Mouse (Mus musculus): ENCODE results near the gene Isca2.

The Isca2 gene

DNA sequence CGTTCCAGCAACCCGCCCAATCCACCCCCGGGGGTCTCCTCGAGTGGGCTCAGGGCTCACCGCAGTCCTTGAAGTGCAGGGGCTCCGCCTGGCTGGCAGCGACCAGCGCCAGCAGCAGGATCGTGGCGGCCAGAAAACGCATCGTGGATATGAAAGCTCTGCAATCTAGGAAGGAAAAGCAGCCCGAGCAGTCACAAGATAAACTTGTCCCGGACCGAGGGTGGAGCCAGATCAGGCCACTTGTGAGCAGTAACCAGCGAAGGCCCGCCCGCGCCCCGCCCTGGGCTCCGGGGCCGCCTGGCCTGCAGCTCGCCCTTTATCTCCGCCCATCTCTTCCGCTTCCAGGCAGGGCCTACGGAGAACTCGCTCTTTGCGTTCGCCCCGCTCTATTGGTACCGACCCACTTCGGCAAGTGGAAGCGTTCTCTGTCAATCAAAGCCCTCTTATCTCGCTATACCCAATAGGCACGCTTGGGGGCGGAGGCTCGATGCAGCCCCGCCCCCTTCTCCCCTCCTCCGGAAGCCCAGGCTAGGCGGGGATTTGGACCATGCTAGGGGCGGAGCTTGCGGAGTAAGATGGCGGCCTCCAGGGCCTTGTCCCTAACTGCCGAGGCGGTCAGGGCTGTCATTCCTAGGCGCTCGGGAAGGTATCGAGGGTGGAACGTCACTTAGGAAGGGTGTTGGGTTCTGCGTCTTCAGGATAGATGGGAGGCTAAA is at the start of gene Isca2, which contains the start of gene Npc2:
TSS of gene Isca2 (plus strand) at position 526 of the 716 bp plus-strand sequence.
TSS of gene Npc2 (minus strand) at position 427 of the 716 bp plus-strand sequence.
- in situ Hi-C loops (cut with MboI, MseI), result loop anchor here in 1 of 2 experiments (10.0 kb wide), 2 partner anchors 452 to 822 kb away; partner anchors contain the start of gene Jdp2

GRCm38 (mm10) chr12:84726391-84726790 is 46.7 kb upstream of the Isca2 start:
- in situ Hi-C loops (cut with MboI, MseI), result no loop called here

GRCm38 (mm10) chr12:84726986-84727385 is 46.1 kb upstream of the Isca2 start:
- in situ Hi-C loops (cut with MboI, MseI), result no loop called here

GRCm38 (mm10) chr12:84727434-84727833 is 45.6 kb upstream of the Isca2 start:
- in situ Hi-C loops (cut with MboI, MseI), result no loop called here

GRCm38 (mm10) chr12:84728421-84728820 is 44.6 kb upstream of the Isca2 start:
- in situ Hi-C loops (cut with MboI, MseI), result no loop called here

GRCm38 (mm10) chr12:84733366-84733765 is 39.7 kb upstream of the Isca2 start:
- in situ Hi-C loops (cut with MboI, MseI), result no loop called here

DNA sequence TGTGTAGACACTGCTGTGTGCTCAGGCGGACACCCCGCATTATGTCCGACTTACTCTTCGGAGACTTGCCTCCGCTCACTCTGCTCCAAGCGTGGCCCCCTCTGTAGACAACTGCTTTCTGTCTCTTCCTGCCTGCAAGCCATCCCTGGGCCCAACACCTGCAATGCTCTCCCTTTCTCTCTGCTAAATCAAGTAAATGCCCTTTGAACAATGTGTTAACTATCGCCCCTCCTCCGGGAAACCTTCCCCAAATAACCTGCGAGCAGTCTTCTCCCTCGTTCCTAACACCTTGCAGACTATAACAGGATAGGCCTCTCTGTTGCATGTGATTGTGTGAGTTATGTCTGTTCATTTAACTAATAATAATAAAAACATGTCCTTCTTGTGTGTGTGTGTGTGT is 29.6 kb upstream of the Isca2 start:
- in situ Hi-C loops (cut with MboI, MseI), result no loop called here

- in situ Hi-C loops (cut with MboI, MseI), result no loop called here
Observed at GRCm38 (mm10) chr12:84745700-84746099, 27.4 kb upstream of the Isca2 start.

DNA sequence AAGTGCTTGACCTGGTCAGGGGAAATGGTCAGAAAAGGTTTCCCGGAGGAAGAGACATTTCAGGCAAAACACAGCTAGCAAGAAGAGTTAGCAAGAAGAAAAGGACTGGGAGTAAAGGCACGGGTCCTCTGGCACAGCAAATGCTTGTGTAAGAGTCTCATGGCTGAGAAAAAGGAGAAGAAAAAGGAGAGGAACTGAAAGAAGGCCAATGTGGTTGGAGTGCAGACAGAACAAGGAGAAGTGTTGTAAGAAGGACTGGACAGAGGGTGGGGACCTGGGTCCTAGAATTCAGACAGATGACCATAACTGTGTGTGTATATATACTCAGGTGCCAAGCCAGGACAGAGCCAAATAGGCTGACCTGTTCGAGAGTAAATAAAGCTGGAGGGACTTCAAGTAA is 24.9 kb upstream of the Isca2 start:
- in situ Hi-C loops (cut with MboI, MseI), result no loop called here

DNA sequence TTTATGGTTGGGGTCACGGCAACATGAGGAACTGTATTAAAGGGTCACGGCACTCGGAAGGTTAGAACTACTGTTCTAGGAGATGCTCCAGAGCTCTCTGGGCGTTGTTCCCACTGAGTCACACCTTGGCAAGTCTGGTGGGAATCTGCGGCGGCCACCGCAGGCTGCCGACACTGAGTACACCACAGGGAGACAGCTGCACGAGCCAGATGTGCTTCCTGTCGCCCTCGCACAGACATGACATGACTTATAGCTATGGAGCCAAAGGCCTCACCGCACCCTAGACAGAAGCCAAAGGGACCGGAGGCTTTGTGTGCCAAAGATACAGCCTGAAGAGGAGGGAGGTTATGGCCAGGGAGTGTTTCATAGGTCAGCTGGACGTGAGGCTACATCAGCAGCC is 22.4 kb upstream of the Isca2 start:
- in situ Hi-C loops (cut with MboI, MseI), result loop anchor here (5.0 kb wide), 2 partner anchors 93 to 98 kb away; no protein-coding TSS in a partner anchor

DNA sequence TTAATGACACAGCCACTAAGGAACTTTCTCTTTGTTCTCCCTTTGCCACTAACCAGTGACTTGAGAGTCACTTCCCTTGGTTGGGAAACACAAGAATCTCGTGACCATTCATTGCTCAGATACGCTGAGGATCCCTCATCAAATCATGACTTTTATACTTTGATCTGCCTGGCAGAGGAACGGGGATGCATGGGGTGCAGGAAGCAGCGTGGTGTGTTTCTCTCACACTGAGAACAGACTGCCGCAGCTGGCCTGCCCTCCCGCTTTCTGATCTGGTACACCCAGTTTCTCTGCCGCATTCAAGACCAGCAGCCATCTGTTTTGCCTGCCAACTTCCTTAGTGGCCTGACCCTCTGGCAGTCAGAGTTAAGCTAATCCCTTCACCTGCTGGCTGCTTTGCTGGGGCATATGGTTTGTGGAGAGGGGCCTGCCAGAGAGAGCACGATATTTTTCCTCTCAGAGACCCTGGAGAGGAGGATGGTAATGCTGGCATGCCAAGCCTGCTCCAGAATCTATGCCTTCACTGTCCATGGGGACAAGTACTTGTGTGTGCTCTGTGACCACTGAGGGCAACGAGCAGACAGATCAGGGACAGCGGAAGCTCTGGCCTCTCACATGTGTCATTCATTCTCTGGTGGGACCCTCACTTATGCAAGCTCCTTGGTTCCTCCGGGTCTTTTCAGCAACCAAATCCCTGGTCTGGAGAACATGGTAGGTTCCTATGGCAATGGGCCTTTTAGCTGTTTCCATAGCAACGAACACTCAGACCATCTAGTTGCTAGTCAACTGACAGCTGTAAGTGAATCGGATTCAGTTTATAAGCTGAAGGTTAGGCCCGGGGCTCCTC is 20.7 kb upstream of the Isca2 start:
- in situ Hi-C loops (cut with MboI, MseI), result loop anchor here (5.0 kb wide), 2 partner anchors 95 to 100 kb away; no protein-coding TSS in a partner anchor

DNA sequence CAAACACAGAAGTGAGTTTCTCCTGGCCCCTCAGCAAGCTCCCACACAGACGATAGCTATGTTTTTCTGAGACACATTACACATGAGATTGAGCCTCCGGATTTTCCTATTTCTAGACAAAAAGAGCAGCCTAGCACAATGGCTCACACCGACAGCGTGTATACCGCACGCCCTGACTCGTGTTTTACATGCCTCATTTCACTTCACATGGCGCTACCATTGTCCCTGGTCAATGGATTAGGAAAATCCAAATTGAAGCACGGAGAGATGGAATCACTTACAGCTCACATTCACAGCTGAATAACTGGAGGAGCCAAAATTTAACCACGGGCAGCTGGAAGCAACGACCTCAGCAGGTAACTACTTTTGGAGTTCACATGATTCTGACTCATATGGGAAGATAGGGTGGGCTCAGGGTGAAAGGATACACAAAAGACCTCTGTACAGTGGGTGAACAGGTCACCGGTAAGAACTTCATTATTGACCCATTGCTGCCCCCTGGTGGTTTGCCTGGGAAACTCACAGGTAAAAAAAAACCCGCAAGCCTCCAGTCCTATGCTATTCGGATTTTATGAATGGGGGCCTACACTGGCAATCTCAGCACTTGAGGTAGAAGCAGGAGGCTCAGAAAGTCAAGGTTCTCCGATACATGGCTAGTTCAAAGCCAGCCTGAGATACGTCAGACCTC is 17.9 kb upstream of the Isca2 start:
- in situ Hi-C loops (cut with MboI, MseI), result no loop called here

DNA sequence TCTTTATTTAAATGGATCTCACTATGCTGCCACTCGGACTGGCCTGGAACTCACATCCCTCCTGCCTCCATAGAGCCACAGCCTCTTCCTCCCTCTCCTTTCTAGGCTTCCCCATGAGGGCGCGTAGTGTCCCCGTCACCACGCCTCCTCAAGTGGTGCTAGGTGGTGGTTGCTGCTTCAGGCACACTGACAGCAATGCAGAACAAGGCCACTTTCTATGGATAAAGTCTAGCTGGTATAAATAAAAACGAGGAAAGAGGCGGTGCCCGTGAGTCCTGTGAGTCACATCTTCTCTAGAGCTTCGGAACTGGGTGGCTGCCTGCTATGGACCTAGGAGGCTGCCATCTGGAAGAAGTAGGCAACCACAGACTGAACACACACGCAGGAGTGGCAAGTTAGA is 17.0 kb upstream of the Isca2 start:
- in situ Hi-C loops (cut with MboI, MseI), result no loop called here

DNA sequence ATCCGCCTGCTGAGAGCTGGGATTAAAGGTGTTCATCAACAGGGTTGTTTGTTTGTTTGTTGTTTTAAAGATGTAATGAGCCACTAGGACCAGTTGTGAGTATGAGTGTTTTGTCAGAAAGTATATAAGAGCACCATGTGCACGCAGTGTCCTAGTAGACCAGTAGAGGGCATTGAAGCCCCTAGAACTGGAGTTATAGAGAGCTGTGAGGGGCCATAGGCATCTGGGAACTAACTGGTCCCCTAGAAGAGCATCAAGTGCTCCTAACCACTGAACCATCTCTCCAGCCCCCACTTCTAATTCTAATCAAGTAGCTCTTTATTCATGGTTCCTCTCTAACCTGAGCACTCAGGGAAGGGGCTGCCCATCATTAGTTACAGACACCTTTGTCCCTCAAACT is 14.0 kb upstream of the Isca2 start:
- in situ Hi-C loops (cut with MboI, MseI), result no loop called here

- in situ Hi-C loops (cut with MboI, MseI), result no loop called here
Observed at GRCm38 (mm10) chr12:84762532-84762931, 10.5 kb upstream of the Isca2 start.

DNA sequence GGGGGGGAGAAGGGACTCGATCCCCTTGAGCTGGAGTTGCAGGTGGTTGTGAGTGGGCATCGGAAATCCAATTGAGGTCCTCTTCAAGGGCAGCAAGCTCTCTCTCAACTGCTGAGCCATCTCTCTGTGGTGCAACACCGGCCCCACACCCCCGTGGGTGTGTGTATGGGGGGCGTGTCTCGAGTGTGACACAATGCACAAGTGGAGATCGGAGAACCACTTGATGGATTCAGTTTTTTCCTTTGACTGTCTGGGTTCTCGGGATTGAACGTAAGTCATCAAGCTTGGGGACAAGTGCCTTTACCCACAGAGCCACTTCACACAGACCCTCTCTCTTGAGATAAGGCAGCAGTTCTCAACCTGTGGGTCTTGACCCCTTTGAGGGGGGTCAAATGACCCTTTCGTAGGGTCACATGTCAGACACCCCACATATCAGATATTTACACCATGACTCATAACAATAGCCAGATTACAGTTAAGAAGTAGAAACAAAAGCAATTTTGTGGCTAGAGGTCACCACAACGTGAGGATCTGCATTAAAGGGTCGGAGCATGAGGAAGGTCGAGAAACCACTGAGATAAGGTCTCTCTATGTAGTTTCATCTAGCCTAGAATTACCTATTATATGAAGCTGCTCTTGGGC is 9.4 kb upstream of the Isca2 start:
- in situ Hi-C loops (cut with MboI, MseI), result no loop called here

DNA sequence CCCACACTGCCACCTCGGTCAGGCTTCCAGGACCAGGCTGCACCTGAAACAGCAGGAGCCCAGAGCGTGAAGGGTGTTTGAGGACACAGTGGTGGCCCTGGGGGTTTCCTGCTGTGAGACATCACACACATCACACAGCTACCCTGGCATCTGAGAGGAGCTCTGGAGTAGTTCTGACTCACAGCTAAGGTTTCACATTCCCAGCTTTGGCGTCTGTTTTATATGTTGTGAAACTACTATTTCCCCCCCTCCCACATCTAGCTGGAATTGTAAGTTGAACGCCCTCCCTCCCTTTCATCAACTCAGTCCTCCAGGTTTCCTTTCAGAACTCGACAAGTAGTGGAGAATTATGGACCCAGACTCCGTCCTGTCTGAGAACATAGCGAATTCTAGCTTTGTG is 8.3 kb upstream of the Isca2 start:
- in situ Hi-C loops (cut with MboI, MseI), result no loop called here

DNA sequence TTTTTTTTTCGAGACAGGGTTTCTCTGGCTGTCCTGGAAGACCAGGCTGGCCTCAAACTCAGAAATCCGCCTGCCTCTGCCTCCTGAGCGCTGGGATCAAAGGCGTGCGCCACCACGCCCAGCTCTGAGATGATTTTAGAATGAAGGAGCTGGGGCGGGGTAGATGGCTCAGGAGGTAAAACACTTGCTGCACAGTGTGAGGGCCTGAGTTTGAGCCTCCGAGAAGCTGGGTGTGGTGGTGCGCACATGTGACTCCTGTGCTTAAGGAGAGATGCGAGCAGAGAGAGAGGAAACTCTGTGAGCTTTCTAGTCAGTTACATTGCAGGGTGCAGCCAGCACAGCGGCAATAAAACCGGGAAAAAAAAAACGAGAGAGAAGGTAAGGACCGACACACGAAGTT is 7.5 kb upstream of the Isca2 start:
- in situ Hi-C loops (cut with MboI, MseI), result no loop called here

DNA sequence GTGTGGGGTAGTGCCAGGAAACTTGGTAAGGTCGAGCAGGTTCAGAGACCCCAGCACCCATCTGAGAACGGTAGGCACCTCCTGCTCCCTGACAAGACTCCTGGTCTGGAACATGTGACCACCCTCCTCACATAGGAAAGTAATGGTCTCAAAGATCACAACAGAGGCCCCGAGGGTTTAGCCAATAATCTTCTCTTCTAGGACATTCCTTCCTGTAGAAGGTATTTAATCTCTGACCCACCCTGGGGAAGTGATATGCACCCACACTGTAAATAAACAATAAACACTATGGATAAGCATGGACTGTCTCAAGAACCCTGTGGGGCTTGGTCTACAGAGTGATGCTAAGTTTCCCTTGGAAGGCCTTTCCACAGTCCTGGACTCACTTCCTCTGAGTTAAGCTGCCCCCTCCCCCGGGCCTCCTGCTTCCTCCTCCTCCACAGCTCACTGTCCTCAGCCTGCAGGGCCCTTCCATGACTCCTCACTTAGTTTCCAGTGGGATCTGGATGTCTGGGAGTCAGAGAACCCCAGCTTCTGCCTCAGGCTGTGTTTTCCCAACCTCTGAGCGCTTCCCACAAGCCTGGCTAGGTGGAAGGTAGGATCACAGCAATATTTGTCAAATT is 6.8 kb upstream of the Isca2 start:
- in situ Hi-C loops (cut with MboI, MseI), result no loop called here

DNA sequence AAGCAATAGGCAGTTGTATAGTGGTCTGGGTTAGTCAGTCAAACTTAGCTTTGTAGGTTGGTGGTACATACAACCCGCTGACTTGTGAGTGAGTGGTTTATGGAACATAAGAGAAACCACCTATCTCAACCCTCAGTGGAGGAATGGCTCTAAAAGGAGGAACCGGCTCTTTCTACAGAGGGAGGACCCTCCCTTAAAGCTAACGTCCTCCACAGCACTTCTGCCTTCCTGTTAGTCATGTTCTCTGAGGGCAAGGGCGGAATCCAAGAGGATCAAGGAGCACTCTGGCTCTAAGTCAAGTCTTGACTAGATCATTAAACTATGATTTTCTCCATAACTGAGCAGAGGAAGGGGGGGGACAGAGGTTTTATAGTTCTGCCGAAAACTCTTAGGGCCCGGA is 5.5 kb upstream of the Isca2 start:
- in situ Hi-C loops (cut with MboI, MseI), result no loop called here

- in situ Hi-C loops (cut with MboI, MseI), result loop anchor here in 1 of 2 experiments (10.0 kb wide), 2 partner anchors 455 to 825 kb away; partner anchors contain the start of gene Jdp2
Observed at GRCm38 (mm10) chr12:84769624-84770023, 3.4 kb upstream of the Isca2 start.
